Mouse (Mus musculus): Measurements from ENCODE around the gene Vmn1r32.
A peak's percentile ranks its signal among the peaks of the same experiment; 100 is the strongest.

The Vmn1r32 gene

DNA sequence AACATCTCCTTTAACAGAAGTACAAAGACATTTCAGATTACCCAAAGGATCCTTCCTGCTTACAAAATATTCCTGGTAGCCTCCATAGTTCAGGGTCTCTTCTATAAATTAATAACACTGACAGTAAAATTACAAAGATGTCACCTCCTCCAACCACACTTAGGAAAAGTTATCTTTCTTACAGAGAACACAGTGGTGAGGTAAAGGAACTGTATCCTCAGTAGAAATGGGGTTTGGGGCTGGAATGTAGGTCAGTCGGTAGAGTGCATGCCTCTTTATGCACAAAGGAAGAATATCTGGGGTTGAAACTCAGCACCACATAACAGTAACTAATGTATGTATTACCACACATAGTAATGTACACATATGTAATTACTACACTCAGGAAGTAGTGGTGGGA is at the start of gene Vmn1r32:
TSS of gene Vmn1r32 (minus strand) at position 101 of the 400 bp plus-strand sequence.
- DNase-seq (ENCODE audit: low spot score in 2 of 2) = no peak

DNA sequence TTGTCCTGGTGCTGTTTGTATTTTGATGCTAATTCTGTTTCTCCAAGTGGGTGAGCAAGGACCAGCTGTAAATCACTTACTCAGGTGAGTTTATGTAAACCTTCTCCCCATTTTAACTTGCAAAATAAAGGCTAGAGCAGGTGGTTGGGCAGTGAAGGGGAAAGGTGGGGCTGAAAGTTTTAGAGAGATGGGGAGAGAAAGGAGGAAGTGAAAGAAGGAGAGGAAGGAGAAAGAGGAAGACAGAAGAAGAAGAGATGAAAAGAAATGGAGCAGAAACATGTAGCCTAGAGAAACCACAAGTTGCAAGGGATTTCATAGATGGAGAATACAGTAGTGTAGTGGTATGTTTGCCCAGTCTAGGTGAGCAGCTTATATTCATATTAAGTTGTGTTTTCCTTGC is 35.9 kb upstream of the Vmn1r32 start:
- no peak for DNase-seq (ENCODE audit: low spot score in 2 of 2)

DNA sequence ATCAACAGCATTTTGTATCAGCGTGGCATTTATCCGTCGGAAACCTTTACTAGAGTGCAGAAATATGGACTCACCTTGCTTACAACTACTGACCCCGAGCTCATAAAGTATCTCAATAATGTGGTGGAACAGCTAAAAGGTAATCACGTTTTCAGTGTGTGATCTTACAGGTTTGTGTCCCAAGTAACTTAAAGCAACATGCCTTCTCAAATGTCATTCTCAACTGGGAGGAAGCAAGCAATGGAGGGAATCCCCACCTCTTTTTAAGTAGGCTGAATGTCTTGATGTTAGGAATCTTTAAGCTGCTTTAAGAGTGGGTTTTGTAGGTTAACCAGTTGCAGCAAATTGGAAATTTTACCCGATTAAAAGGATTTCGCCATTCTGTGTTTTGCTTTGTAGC is 23.9 kb downstream of the Vmn1r32 start:
- no peak for DNase-seq (ENCODE audit: low spot score in 2 of 2)

DNA sequence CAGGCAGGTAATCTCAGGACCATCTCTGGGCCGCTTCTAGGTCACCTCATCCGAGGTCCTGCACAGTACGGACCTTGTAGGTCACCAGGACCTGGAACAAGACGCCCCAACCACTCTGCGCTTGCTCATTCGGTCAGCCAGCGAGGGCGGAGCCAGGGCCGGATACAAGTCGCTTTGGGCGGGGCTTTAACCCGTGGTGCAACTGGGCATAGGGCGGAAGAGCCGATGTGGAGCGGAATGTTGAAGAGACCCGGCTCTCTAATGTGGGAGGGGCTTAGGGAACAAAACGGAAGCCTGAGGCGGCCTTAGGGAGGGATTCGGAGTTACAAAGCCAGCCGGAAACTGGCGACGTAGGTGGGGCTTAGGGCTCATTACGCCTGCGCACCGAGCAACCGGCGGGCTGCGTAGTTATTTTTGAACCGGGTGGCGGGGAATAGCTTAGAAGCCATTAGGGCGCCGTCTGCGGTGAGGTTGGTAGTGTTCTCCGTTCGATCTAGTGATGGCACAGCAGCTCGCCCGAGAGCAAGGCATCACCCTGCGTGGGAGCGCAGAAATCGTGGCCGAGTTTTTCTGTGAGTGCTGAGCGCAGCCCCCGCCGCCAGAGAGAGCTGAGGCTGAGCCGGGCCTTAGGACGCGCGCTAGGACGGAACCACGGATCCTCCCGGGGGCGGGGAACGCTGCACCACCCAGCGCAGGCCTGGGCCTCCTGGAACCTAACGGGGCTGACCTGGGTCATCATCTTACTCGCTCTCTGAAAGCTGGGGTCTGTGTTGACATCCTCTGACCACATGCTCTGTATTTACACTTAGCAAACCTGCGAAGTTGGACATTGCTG is 24.7 kb downstream of the Vmn1r32 start, which contains the start of gene Mad2l1:
TSS of gene Mad2l1 (plus strand) at position 363 of the 835 bp plus-strand sequence.
- peak; percentile 94 to 97 for DNase-seq (ENCODE audit: low spot score in 2 of 2)

DNA sequence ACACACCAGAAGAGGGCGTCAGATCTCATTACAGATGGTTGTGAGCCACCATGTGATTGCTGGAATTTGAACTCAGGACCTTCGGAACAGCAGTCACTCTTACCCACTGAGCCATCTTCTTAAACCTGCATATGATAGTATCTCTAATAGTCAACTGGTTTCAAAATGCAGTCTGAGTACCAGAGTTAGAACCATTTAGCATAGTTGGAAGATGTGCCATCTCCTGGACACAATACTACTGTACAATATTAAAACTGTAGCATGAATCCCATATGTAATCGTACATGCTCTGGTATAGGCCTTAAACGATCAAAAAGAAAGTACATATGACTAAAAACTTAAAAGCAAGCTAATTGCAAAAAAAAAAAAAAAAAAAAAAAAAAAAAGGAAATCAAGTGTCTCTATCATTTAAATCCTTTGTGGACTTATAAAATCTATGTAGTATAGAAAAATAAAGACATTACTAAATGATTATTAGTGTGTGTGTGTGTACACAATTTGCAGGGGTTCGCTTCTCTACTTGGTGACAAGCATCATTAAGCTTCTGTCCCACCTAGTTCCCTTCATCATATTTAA is 25.4 kb downstream of the Vmn1r32 start:
- DNase-seq (ENCODE audit: low spot score in 2 of 2) = no peak

DNA sequence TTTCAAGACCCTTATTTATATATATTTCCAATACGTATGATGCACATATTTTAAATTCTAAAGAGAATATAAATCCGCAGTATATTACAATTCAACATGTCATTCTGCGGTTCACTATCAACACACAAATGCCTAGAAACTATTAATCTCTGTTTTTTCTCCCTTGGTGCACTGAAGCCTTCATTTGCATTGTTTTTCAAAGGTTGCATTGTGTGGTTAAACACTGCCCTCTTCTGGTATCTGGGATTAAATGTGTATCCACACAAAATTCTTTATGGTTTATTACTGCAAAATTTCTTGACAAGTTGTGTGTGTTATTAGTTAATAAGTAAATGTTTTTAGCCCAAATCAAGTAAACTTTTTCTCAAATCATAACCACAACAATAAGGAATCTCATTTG is 26.7 kb downstream of the Vmn1r32 start:
- peak in 1 of 2 experiments; percentile 34 for DNase-seq (ENCODE audit: low spot score in 2 of 2)

DNA sequence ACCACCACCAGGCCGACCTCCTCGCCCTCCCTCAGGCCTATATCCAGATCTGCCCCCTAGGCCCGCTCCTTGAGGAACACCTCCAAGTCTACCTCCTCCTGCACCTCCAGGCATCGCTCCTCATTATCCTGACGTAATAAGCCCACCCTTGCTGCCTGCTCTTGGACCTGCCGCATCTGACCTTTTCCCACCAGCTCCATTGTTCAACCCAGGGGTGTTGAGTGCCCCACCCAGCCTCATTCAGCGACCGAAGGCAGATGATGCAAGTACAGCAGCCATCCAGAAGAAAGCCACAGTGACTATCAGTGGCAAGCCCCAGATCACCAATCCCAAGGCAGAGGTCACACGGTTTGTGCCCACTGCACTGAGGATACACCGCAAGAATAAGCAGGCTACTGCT is 31.5 kb downstream of the Vmn1r32 start:
- no peak for DNase-seq (ENCODE audit: low spot score in 2 of 2)

DNA sequence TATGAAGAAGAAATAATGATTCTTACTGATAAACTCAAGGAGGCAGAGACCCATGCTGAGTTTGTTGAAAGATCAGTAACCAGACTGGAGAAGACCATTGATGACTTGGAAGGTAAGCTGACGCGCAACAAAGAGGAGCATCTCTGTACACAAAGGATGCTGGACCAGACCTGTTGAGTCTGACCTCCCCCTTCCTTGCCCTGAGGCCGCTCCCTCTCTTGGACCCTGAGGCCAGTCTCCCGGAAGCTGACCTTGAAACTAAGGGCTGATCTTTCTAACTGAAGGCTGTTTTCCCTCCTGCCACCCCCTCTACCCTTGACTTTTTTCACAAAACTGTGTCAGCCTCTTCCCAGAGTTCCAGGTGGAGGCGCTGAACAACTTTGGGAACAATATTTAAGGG is 43.5 kb downstream of the Vmn1r32 start:
- DNase-seq (ENCODE audit: low spot score in 2 of 2) = no peak
